Mouse (Mus musculus): ENCODE measurements around the gene Slc9a3r2. TPM values are rescaled to one million over a fixed set of nuclear protein-coding genes. Genes with fewer than 3 reads are reported as not detected.

Gene Slc9a3r2
- polyA plus RNA-seq, 1 experiment from 2014 or later: 38.0 TPM

DNA sequence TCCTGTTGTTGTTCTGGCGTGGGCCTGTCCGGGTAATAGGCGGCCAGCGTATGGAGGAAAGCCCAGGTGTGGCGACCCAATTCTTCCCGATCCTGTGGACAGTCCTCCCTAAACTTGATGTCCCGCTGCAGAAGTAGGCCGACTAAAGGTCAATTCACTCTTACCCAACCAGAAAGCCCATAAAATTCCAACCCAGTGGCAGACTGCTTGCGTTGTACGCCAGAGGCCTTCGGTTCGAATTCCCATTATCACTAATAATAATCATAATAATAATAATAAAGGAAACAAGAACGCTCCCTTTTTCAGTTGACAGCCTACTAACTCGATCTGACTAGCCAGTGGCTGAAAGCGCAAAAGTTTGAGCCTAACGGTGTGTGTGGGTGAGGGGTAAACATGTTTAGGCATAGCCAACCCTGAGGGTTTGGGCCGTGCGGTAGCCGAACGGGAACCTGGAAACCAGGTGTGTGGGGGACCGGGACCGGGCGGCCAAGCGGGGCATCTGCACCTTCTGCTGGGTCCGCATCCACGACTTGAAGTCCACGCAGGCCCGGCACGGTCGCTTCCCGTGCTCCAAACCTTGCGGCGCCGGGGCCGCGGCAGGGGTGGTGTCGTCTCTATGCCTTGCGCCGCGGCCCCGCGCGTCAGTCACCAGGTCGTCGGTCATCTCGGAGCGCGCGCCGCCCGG is 45.3 kb upstream of the Slc9a3r2 start:
- 9% methylated on average over 40 of the region's 51 CpGs for WGBS
- peak overlapping the region; percentile 86 for H3K4me2 ChIP-seq (replicated peaks; ENCODE audit: low read depth)
- H3K27ac ChIP-seq (replicated peaks): peak overlapping the region; percentile 81
- peaks cover 3% of the 10 kb centered on the region; the same call in 1 of the 2 replicates for H3K27me3 ChIP-seq (ENCODE audit: control insufficient read depth, insufficient read depth, low read length)
- no peak for DNase-seq (ENCODE audit: low spot score)
- H3K9ac ChIP-seq (ENCODE audit: low read length): peak overlapping the region; percentile 77
- peaks cover 3% of the 10 kb centered on the region; the same call in 1 of the 2 replicates for H3K36me3 ChIP-seq (ENCODE audit: control insufficient read depth, insufficient read depth, low read length)
- ATAC-seq (ENCODE audit: low FRiP score, low TSS enrichment): peak; percentile 16
- no peak for TF ChIP-seq EP300 (optimal IDR thresholded peaks at IDR 0.05)
- TF ChIP-seq CTCF (IDR thresholded peaks at IDR 0.05; ENCODE audit: low read depth): no peak
- H3K4me3 ChIP-seq (ENCODE audit: low read depth, low read length): peak overlapping the region; percentile 80
- peaks cover 5% of the 10 kb centered on the region; the same call in 1 of the 2 replicates for H3K4me1 ChIP-seq (replicated peaks; ENCODE audit: control insufficient read depth, insufficient read depth)
- no peaks in the 10 kb centered on the region for H3K9me3 ChIP-seq (ENCODE audit: control insufficient read depth, low read length)

DNA sequence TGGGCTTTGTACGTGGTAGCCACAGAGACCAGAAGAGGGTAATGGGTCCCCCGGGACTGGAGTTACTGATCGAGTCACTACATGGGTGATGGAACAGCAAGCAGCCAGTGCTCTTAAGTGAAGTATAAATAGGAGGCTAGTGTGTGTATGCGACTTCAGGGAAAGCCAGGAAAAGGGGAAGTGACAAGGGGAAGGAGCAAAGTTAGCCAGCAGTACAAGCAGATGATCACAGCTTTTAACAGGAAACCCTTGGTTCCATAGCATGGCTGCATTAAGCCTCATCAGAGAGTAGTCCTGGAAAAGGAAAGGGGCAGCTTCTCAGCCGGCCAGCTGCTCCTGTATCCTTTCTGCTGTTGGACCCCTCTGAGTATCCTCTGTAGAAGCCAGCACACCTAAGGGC is 42.3 kb upstream of the Slc9a3r2 start:
- Histone ChIP-seq H3K4me2 (replicated peaks; ENCODE audit: low read depth) (no peak overlapping the region), H3K9me3 (ENCODE audit: control insufficient read depth, low read length) (no peaks in the 10 kb centered on the region), H3K9ac (ENCODE audit: low read length) (no peak overlapping the region), H3K27me3 (ENCODE audit: control insufficient read depth, insufficient read depth, low read length) (peaks cover 6% of the 10 kb centered on the region), H3K36me3 (ENCODE audit: control insufficient read depth, insufficient read depth, low read length) (no peaks in the 10 kb centered on the region), H3K4me3 (ENCODE audit: low read depth, low read length) (no peak overlapping the region), H3K4me1 (replicated peaks; ENCODE audit: control insufficient read depth, insufficient read depth) (peaks cover 12% of the 10 kb centered on the region), H3K27ac (replicated peaks) (no peak overlapping the region)
- no peak for ATAC-seq (ENCODE audit: low FRiP score, low TSS enrichment)
- DNase-seq (ENCODE audit: low spot score): no peak
- TF ChIP-seq EP300 (optimal IDR thresholded peaks at IDR 0.05) (no peak), CTCF (IDR thresholded peaks at IDR 0.05; ENCODE audit: low read depth) (no peak)
- 86% methylated on average over 5 of the region's 5 CpGs for WGBS

DNA sequence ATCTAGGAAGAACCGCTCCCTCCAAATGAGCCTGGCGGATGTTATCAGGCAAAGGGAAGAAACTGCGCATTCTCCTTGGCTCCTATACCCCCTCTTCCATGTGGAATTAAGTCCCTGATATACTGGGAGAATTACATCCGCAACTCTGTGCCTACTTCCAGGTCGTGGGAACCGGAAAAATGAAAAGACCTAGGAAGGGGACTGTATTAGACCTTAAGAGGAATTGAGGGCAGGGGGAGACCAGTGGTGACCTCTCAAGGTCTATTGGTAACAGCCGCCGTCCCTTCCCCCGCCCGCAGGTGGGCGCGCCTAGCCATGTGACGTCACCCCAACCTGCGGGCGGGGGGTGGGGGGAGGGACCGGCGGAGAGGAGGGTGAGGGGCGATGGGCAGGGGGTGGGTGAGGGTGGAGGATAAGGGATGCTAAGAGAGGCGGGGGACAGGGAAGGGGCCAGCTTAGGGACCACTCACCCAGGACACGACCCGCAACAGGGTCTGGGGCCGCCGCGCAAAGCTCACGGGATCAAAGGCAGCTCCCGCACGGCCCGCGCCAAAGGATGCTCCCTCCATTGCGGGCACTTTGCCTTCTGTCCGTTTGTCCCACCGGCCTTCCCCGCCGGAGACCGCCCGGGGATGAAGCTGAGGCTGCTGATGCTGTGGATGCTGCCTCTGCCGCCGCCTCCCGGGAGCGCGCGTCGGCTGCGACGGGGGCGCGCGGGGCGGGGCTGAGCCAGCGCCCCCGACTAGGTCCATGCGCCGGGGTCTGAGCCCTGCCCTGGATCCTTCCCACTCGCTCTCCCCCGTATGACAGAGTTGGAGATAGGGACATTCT is 39.3 kb upstream of the Slc9a3r2 start, which contains the start of gene Syngr3:
TSS of gene Syngr3 (minus strand) at position 705 of the 831 bp plus-strand sequence.
- TF ChIP-seq CTCF (IDR thresholded peaks at IDR 0.05; ENCODE audit: low read depth) (no peak), EP300 (optimal IDR thresholded peaks at IDR 0.05) (no peak)
- H3K4me3 ChIP-seq (ENCODE audit: low read depth, low read length): peak within 1 kb of the TSS; percentile 35
- H3K4me2 ChIP-seq (replicated peaks; ENCODE audit: low read depth): peak within 1 kb of the TSS; percentile 67
- WGBS: 2% methylated on average over 45 of the region's 55 CpGs
- peak within 1 kb of the TSS; percentile 55 for H3K9ac ChIP-seq (ENCODE audit: low read length)
- H3K27me3 ChIP-seq (ENCODE audit: control insufficient read depth, insufficient read depth, low read length): peaks cover 6% of the 10 kb centered on the region
- no peak within 1 kb of the TSS for H3K27ac ChIP-seq (replicated peaks)
- H3K36me3 ChIP-seq (ENCODE audit: control insufficient read depth, insufficient read depth, low read length): no peaks in the 10 kb centered on the region
- no peak for DNase-seq (ENCODE audit: low spot score)
- no peaks in the 10 kb centered on the region for H3K9me3 ChIP-seq (ENCODE audit: control insufficient read depth, low read length)
- peaks cover 8% of the 10 kb centered on the region for H3K4me1 ChIP-seq (replicated peaks; ENCODE audit: control insufficient read depth, insufficient read depth)
- no peak for ATAC-seq (ENCODE audit: low FRiP score, low TSS enrichment)

DNA sequence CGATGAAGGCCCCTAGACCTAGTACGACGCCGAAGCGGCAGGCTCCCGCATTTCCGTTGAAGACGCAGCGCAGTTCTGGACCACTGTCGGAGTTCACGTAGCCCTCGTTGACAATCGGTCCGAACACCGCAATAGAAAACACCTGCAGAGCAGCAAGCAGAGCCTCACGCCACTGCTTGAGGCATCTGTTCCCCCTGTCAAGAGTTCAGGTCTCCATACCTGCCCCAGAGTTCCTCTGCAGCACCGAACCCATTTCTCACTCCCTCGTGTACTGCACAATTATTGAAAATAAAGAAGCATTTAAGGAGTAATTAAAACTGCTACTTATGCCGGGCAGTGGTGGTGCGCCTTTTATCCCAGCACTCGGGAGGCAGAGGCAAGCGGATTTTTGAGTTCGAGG is 37.5 kb upstream of the Slc9a3r2 start:
- DNase-seq (ENCODE audit: low spot score) (no peak), ATAC-seq (ENCODE audit: low FRiP score, low TSS enrichment) (no peak)
- Histone ChIP-seq H3K27ac (replicated peaks) (no peak overlapping the region), H3K4me3 (ENCODE audit: low read depth, low read length) (peak overlapping the region; percentile 34), H3K4me1 (replicated peaks; ENCODE audit: control insufficient read depth, insufficient read depth) (peaks cover 8% of the 10 kb centered on the region), H3K36me3 (ENCODE audit: control insufficient read depth, insufficient read depth, low read length) (no peaks in the 10 kb centered on the region), H3K4me2 (replicated peaks; ENCODE audit: low read depth) (peak overlapping the region; percentile 56), H3K9ac (ENCODE audit: low read length) (peak overlapping the region; percentile 27; the same call in 1 of the 2 replicates), H3K27me3 (ENCODE audit: control insufficient read depth, insufficient read depth, low read length) (peaks cover 6% of the 10 kb centered on the region), H3K9me3 (ENCODE audit: control insufficient read depth, low read length) (no peaks in the 10 kb centered on the region)
- WGBS: 24% methylated on average over 23 of the region's 23 CpGs
- no peak for TF ChIP-seq CTCF (IDR thresholded peaks at IDR 0.05; ENCODE audit: low read depth)
- TF ChIP-seq EP300 (optimal IDR thresholded peaks at IDR 0.05): no peak

DNA sequence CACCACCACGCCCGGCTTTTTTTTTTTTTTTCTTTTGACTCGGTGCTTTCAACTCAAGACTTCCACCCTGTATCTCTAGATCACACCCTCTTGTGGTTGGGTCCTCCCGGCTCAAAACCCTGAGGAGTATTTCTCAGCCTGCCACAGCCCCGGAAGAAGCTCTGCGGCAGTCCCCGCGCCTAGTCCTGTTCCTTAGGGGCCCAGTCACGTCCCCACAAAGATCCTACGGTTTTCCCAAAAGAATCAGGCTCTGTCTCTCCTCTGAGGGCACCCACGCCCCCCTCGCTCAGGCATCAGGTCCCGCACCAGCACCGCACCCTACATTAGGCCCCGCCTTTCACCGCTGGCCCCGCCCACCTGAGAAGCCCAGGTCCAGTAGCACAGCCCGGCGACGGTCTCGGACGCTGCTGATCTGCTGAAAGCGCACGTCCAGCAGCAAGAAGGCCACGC is 37.0 kb upstream of the Slc9a3r2 start:
- H3K9ac ChIP-seq (ENCODE audit: low read length): peak overlapping the region; percentile 27; the same call in 1 of the 2 replicates
- TF ChIP-seq EP300 (optimal IDR thresholded peaks at IDR 0.05) (no peak), CTCF (IDR thresholded peaks at IDR 0.05; ENCODE audit: low read depth) (peak; percentile 19; the same call in 1 of the 2 replicates)
- H3K4me3 ChIP-seq (ENCODE audit: low read depth, low read length): peak overlapping the region; percentile 34
- H3K9me3 ChIP-seq (ENCODE audit: control insufficient read depth, low read length): no peaks in the 10 kb centered on the region
- peak; percentile 77 for DNase-seq (ENCODE audit: low spot score)
- peaks cover 6% of the 10 kb centered on the region for H3K27me3 ChIP-seq (ENCODE audit: control insufficient read depth, insufficient read depth, low read length)
- H3K36me3 ChIP-seq (ENCODE audit: control insufficient read depth, insufficient read depth, low read length): no peaks in the 10 kb centered on the region
- peaks cover 8% of the 10 kb centered on the region for H3K4me1 ChIP-seq (replicated peaks; ENCODE audit: control insufficient read depth, insufficient read depth)
- ATAC-seq (ENCODE audit: low FRiP score, low TSS enrichment): peak; percentile 69
- whole genome bisulfite sequencing: 1% methylated on average over 24 of the region's 25 CpGs
- peak overlapping the region; percentile 56 for H3K4me2 ChIP-seq (replicated peaks; ENCODE audit: low read depth)
- H3K27ac ChIP-seq (replicated peaks): no peak overlapping the region

Data from stomach, postnatal 0 days (tissue).